13 mouse cellular contexts compared by ENCODE assay signal in the genomic region with DNA sequence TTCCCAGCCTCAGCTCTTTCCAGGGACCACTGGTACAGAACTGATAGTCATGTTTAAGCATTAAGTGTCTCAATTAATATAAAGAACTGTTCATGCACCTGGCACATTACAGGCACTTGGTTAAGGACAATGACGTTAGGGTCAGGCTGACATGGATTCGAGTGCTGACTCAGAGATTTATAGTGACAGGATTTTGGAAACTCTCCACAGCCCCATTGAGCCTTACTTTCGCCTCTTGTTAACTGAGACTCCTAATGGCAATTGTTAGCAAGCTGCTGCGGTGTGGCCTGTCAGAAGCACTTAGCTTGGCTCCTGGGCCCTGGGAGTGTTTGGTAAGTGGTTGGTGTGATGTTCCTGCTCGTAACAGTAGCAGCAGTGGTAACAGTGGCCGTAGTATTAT.
DNase-seq lines count a peak whose midpoint lies in the region; TF ChIP-seq lines count a peak whose summit lies in the region.
"Had no signal": no experiment of that assay in that cellular context is flagged by ENCODE, and none has a peak within 500 bp of the region (broad histone marks: within the 10 kb centered on the region; RNA-seq: fewer than 3 reads in every experiment).

No protein-coding gene starts in this region.

- TF ChIP-seq POLR2A in brain, embryonic 14.5 days (IDR thresholded peaks at IDR 0.05; ENCODE audit: borderline replicate concordance, extremely low read depth, insufficient read depth, insufficient read length, poor library complexity, severe bottlenecking) = no peak

- DNase-seq in adrenal gland, postnatal 36 days = peak; percentile 10 to 20
- DNase-seq in adrenal gland, postnatal 10 days = no peak
- peak; percentile 16 for DNase-seq in ovary, adult 18-20 months (ENCODE audit: low spot score)
- DNase-seq in ovary, postnatal 14 days (ENCODE audit: low spot score) = no peak
- peak; percentile 78 for DNase-seq in brain, embryonic 14.5 days (ENCODE audit: low read depth)
- DNase-seq in thymus, postnatal 0 days (ENCODE audit: low spot score) = no peak
- DNase-seq: cerebellum, adult 18-20 months; cerebellum, adult 9-10 months; cerebellum, postnatal 14 days; forebrain, postnatal 0 days; gastrocnemius, adult 2 months; gastrocnemius, postnatal 14 days; heart, adult 11 months had no signal

- no peak for TF ChIP-seq CTCF in brain, embryonic 14.5 days (IDR thresholded peaks at IDR 0.05; ENCODE audit: borderline replicate concordance, extremely low read depth, insufficient read depth, insufficient read length)

Comparison
In these comparisons a context has a peak if more than half of its experiments do, and no peak if none do; other contexts are left out.
1. DNase-seq: peak in adrenal gland, postnatal 36 days (2 of 2), ovary, adult 18-20 months (single experiment) and brain, embryonic 14.5 days (single experiment); none in adrenal gland, postnatal 10 days (single experiment), ovary, postnatal 14 days (single experiment) and thymus, postnatal 0 days (single experiment).